Mouse (Mus musculus): ENCODE results near the gene Ppp1r14b.

Ppp1r14b gene

GRCm38 (mm10) chr19:6974211-6975205 is at the start of gene Ppp1r14b:
TSS of gene Ppp1r14b (plus strand) at chr19:6974968.
- in situ Hi-C loops (cut with MboI; ENCODE audit: unreplicated experiment in 2 of 2), result loop anchor here (5.0 kb wide), 2 partner anchors 48 to 52 kb away; partner anchors contain the start of gene Esrra (in 2 of the 2)

DNA sequence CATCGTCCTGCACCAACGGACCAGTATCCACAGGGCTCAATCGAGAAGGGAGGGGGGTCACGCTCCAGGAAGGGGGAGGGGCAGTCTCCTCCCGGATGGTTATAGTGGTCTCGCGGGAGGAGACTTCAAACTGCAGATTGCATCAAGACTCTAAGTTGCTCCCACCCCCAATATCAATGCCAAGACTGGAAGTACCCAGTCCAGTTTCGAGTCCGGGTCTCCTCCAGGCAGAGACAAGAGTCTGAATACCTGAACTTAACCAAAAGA is 49.5 kb upstream of the Ppp1r14b start, which contains the start of gene Catsperz:
Gene Catsperz (minus strand): TSS at position 74 of the 267 bp plus-strand sequence.
- in situ Hi-C loops (cut with MboI; ENCODE audit: unreplicated experiment in 2 of 2), result no loop called here

DNA sequence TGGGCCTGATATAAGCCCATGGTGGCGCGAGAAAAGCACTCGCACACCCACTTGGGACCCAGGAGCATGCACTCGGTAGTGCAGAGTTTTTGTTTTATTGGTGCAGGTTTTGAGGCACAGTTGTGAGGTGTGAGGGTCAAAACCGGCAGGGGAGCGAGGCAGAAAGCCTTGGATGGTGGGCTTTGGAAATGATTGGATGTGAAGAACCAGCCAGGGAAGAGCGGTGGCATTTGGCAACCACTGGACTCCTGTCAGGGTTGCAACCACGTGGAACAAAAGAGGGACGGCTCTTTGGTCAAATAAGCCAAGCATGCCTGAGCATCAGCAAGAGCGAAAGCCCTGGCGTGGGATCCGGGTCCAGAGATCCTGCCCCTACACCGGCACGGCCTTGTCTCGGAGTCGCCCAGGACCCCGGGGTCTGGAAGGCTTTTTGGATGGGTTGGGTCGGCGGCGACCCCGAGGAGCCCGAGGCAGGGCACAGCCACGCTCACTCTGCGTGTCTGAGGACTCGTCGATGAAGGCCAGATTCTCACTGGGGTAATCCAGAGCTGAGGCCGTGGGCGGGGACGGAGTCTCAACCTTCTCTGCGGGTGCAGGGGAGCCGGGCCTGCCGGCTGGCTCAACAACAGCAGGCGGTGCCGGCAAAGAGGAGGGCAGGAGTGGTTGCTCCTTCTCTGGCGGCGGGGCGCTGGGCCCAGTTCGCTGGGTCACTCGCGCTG is 49.0 kb upstream of the Ppp1r14b start:
- in situ Hi-C loops (cut with MboI; ENCODE audit: unreplicated experiment in 2 of 2), result no loop called here

DNA sequence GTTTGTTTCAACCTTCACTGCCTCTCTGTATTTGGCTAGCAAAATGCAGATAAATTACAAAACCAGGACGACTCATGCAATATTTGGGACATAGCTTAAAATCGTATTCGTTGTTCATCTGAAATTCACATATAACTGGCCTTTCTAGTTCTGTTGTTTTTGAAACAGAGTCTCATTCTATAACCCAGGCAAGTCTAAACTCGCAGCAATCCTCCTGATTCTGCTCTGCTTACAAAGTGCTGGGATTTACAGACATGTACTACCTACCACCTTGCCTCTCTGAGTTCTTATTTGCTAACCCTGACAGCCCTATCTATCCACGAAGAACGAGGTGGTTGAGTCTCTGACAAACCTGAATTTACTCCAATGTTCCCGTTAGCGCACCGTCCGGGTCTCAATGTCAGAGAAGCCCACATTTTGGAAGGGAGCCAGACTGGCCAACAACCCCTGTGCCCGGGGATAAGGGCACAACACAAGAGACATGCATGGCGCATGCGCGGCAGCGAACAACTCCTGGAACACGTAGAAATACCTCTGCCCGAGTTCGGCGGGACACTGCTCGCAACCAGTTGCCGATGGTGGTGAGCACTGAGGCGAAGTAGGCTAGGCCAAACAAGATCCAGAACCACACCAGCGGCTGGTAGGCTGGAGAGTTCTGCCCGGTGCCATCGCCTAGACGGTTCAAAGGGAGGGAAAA is 48.1 kb upstream of the Ppp1r14b start:
- in situ Hi-C loops (cut with MboI; ENCODE audit: unreplicated experiment in 2 of 2), result no loop called here

DNA sequence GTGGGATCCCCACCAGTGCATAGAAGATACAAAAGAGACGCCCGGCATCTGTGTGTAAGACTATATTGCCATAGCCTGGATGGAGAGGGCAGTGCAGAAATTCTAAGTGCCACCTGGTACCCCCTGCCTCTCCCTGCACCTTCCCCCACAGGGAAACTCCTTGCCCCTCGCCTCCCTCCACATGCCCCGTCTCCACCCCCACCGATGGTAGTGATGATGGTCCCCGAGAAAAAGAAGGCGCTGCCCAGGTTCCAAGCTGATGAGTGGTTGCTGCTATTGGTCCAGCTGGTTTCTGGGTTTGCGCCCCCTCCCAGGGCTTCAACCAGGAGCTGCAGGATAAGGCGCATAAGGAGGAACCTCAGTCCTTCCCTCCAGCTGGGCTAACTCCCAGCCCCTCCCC is 46.7 kb upstream of the Ppp1r14b start:
- in situ Hi-C loops (cut with MboI; ENCODE audit: unreplicated experiment in 2 of 2), result no loop called here

DNA sequence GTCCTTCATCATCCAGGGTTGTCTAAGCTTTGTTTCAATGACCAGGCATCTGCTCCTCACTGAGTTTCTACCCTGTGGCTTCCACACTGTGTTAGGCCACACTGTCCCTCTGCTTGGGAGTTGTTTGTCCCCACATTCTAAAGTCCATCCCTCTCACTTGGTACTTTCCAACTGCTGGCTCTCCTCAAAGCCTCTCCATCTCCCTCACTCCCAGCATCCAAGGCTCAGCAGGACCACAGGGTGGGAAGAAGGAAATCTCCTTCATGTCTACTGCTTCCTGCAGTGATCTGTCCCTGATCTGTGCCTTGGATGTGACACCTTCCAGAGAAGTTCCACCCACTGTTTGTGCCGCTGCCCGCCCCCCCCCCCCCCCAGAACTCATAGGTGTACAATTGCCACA is 43.8 kb upstream of the Ppp1r14b start:
- in situ Hi-C loops (cut with MboI; ENCODE audit: unreplicated experiment in 2 of 2), result loop anchor here in 1 of 2 experiments (5.0 to 10.0 kb wide), 2 partner anchors 91 to 436 kb away; no protein-coding TSS in a partner anchor

- in situ Hi-C loops (cut with MboI; ENCODE audit: unreplicated experiment in 2 of 2), result loop anchor here in 1 of 2 experiments (5.0 to 10.0 kb wide), 2 partner anchors 90 to 437 kb away; no protein-coding TSS in a partner anchor
Observed at GRCm38 (mm10) chr19:6932018-6932417, 42.8 kb upstream of the Ppp1r14b start.

DNA sequence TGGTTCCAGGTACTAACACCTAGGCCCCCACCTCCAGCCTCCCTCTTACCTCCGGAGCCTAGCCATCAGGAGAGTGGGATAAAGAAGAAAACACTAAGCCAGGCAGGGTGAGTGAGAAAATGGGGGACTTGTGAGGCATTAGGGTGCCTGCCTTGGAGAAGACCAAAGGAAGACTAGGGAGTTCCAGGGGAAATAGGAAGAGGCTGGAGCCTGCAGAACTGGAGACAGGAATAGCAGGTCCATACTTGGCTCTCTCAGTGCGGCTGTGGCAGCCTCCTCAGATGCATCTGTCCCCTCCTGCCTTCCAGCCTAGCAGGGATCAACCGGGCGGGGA is 41.7 kb upstream of the Ppp1r14b start:
- in situ Hi-C loops (cut with MboI; ENCODE audit: unreplicated experiment in 2 of 2), result loop anchor here in 1 of 2 experiments (5.0 to 10.0 kb wide), 2 partner anchors 89 to 438 kb away; no protein-coding TSS in a partner anchor

- in situ Hi-C loops (cut with MboI; ENCODE audit: unreplicated experiment in 2 of 2), result loop anchor here in 1 of 2 experiments (5.0 to 10.0 kb wide), 2 partner anchors 89 to 439 kb away; no protein-coding TSS in a partner anchor
Observed at GRCm38 (mm10) chr19:6933436-6934194, 41.2 kb upstream of the Ppp1r14b start.

GRCm38 (mm10) chr19:6934195-6934977 is 40.4 kb upstream of the Ppp1r14b start, which contains the start of gene Kcnk4:
TSS of gene Kcnk4 (minus strand) at chr19:6934515.
- in situ Hi-C loops (cut with MboI; ENCODE audit: unreplicated experiment in 2 of 2), result loop anchor here in 1 of 2 experiments (5.0 to 10.0 kb wide), 2 partner anchors 88 to 440 kb away; no protein-coding TSS in a partner anchor

- in situ Hi-C loops (cut with MboI; ENCODE audit: unreplicated experiment in 2 of 2), result loop anchor here (5.0 to 10.0 kb wide), 2 partner anchors 441 to 444 kb away; no protein-coding TSS in a partner anchor
Observed at GRCm38 (mm10) chr19:6936299-6936698, 38.5 kb upstream of the Ppp1r14b start.

DNA sequence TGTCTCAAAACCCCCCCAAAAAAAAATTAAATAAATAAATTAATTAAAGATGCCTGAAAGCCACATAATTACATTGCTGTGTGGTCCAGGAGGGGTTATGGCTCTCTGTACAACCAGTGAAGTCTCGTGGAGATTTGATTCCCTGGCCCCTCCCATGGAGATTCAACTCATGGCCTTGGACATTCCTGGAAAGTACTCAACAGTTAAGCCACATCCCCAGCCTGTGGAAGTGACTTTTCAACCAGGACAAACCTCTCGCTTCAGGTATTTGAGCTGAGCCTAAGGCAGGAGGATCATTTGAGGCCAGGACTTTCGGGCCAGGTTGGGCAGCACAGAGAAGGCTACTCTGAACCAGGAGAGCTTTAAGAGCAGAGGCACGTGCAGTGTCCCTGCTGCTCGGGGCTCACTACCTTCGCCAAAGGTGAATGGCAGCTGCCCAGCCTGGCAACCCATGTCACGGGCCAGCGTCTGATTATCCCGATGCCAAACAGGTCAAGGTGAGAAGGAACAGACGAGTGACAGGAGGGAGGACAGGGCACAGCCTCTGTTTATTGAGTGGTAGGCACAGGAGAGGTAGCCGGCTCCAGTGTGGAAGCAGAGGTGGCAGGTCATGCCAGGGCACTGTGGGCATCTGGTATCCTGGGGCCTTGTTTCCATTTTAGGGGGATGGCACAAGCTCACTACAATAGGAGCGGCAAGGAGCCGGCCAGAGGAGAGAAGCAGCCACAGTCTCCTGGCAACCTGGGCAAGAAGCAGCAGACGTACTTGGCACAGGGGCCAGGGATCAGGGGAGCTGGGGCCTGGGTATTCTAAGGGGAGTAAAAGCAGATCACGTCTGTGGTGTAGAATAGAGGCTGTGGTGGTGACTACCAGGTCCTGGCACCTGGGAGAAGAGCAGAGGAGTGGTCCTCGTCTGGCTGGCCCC is 37.0 kb upstream of the Ppp1r14b start:
- in situ Hi-C loops (cut with MboI; ENCODE audit: unreplicated experiment in 2 of 2), result loop anchor here (5.0 to 10.0 kb wide), 2 partner anchors 443 to 446 kb away; no protein-coding TSS in a partner anchor

- in situ Hi-C loops (cut with MboI; ENCODE audit: unreplicated experiment in 2 of 2), result loop anchor here (5.0 to 10.0 kb wide), 2 partner anchors 445 to 447 kb away; no protein-coding TSS in a partner anchor
Observed at GRCm38 (mm10) chr19:6939106-6940002, 35.4 kb upstream of the Ppp1r14b start.

DNA sequence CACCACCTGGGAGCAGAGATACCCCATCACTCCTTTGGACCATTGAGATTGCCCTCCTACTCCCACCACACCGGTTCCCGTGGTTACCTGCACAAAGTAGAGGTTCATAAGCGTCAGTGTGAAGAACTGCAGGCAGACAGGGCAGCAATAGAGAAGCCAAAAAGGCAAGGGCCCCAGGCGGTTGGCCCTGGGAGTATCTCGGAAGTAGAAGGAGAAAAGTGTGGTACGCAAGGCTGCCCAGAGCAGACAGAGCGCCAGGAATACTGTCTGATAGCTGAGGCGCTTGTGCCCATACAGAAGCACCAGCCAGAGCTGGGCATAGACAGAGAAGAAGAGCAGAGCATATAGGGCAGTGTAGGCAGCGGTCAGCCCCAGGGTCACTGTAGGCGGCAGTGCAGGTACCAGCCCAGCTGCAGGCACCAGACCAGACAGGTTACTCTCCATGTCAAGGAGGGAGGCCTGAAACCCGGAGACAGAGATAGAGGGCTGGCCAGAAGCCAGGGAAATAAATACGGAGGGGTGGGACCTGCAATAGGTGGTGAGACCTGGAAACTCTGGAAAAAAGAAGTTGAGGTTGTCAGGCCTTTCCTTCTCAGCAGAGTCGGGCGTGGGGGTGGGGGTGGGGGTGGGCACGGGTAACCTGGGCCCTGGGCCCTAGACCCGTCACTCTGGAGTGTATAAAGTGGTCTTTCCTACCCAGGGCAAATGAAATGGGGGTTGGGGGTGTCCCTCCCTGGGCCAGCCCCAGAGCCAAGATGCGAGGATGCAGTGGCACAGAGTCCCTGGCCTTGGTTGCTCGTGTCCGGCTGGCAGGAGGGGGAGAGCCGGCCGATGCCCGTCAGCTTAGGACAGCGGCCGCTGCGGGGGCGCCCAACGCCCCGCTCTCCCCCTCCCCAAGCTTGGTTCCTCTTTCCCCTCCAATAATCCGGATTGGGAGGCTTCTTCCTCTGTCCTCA is 34.1 kb upstream of the Ppp1r14b start:
- in situ Hi-C loops (cut with MboI; ENCODE audit: unreplicated experiment in 2 of 2), result no loop called here

DNA sequence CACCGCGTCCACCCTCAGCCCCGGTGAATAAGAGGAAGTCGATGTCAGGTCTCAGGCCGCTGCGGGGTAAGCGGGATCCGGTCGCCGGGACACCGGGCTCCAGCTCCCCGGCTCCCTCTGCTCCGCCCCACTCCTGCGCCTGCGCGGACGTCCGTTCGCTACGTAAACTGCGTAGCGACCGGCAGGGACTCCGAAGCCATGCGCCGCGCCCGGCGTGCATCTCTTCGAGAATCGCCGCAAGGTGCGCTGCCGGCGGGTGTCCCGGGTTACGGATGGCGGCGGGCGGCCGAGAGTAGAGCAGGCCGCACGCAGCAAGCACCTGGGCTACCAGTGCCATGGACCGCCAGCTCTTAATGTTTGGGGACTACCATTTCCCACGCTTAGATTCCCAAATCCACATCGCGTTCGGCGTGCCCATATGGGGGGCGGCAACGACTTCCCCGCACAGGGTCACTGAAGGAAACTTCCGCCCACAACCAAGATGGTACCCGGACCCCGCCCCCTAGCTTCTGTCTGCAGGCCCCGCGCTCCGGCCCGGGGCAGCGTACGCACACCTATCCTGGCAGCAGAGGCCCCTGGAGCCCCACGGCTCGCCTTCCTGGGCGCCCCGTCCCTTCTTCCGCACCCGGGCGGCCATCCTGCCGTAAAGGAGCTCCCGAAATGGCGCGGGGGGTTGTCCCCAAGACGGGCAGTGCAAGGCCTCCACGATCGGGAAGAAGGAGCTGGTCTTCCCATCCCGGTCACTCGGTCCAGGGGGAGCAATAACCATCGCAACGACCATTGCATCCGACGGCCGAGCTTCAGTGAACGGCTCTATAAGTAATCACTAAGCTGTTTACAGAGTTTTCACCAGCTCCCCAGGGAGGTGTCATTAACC is 33.2 kb upstream of the Ppp1r14b start, which contains the start of gene Bad:
Gene Bad (plus strand): TSS at position 490 of the 877 bp plus-strand sequence.
- in situ Hi-C loops (cut with MboI; ENCODE audit: unreplicated experiment in 2 of 2), result no loop called here

Data from v-Abl transformed pro-B cells (cell line).